Mouse (Mus musculus) frontal cortex, adult (tissue): Measurements from ENCODE around the gene Arid5b.
"Not testable (repeated sequence)": the region's sequence is repeated elsewhere in the genome, so short reads cannot be mapped to it uniquely, and the experiment has no call there.

Source experiments
- ATAC-seq: cut with Nextera tagmentation; 2 replicates; pipeline ENCODE4 v1.9.2; 2017; ENCODE audit warnings: mild to moderate bottlenecking, moderate library complexity, mixed read lengths; ENCODE audit not compliant: low TSS enrichment

Arid5b gene

DNA sequence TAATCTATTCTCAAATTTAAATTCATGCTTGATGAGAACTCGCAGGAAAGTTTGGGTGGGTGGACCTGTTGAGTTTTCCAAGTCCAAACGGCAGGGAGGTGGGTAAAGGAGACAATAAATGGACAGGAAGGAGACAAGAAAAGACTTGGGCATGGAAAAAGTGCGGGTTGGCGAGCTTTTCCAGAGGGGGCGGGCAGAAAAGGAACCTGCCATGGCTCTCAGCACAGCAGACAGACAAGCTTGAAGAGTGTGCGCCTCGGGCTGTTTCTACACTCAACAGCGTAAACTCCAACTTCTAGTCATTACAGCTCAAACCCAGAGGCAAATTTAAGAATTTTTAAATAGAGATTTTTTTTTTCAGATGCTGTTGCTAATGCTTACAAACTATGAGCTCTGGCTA is 168.4 kb downstream of the Arid5b start:
- ATAC-seq = no peak

- no peak for ATAC-seq
Measured at GRCm38 (mm10) chr10:68109651-68110050, 168.9 kb downstream of the Arid5b start.

- no peak for ATAC-seq
Measured at GRCm38 (mm10) chr10:68107716-68108115, 170.8 kb downstream of the Arid5b start.

DNA sequence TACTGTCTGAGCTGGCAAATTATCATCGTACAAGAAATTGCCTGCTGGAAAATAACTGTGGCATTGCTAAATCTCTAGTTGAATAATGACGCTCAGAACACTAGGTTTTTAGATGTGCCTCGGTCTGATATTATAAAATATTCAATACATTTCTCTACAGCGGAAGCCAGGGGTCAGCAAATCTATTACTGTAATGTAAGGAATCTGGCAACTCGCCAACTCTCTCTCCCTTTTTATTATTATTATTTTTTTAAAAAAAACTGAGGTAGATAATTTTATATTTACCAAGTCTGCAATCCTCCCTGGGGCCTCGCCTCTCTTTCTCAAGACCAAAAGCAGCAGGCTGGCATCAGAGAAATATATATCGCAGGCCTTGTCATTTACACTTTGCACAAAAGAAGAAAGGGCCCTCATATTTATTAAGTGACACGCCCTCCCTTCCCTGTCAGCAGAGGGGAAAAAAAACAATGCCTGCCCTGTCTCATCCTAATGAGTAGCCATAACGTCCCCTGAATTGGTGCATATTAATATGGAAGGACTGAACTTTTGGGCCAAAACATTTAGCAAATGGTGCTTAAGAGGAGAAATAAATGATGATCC is 172.1 kb downstream of the Arid5b start:
- ATAC-seq = no peak

DNA sequence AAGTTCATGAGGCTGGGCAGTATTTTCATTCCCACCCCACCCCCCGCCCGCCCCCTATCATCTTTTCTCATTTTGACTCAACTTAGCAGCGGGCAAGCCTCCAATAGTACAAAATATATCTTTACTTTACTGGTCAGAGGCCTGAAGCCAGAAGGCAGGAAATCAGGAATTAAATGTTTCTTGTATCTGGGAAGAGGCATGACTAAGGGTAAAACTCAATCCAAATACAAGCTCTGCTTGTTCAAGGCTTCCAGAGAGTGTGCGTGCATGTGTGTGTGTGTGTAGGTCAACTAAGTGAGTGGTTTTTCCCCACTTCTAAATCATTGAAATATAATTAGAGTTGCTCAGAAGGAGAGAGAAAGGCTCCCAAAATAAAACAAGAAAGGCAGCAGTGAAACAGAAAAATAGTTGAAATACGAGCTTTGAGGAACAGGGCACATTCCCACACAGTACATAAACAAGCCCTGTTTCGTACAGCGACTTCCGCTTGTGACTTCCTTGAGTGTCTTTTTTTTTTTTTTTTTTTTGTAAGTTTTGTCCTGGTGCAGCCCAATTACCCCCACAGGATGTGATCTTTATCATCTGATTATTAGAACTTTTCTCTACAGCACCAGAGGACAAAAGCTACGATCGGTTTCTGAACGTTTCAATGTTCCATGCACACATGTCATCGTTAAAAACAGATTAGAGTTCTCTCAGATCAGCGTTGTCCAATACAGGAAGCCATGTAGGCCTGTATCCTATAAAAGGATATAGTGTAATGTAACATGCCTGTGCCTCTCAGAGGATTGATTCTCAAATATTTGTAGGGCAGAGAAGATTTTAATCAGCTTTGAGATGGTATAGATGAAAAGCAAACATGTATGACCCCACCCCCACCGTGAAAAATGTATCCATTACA is 173.4 kb downstream of the Arid5b start:
- ATAC-seq = 0 out of 2 replicates have a peak, but pooled peaks have one; percentile 11

- peak; percentile 35 for ATAC-seq
Measured at GRCm38 (mm10) chr10:68104481-68104880, 174.1 kb downstream of the Arid5b start.

- ATAC-seq = peak; percentile 60
Measured at GRCm38 (mm10) chr10:68103988-68104387, 174.6 kb downstream of the Arid5b start.

DNA sequence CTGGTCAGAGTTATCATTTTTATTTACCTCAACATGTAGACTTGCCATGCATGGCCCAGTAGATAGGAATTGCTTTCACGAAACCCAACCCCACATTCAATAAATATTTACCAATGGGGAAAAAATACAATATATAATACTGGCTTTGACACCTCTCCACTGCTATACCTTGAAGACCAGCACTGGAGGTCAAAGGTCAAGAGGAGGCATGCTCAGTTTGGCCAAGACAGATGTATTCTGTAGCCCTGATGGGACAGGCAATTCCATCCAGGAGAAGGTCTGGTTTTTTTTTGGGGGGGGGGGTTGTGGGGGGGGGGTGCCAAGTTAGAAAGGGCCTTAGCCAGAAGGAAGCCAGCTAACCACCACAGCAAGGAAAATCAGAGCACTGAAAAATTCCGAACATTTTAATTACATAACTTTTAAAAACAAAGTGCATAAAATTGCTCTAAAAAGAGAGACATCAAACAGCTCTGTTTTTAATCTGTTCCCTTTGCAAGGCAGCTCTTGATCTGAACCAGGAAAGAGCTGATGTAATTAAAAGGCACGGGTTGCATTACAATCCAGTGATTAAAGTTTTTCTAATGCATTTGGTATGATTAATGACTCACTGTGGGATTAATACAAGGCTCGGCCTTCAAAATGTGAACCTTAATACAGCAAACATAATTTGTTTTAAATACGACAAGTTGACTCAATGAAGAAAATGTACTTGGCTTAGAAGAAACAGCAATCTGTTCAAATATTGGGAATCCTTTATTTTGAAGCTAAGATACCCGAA is 175.3 kb downstream of the Arid5b start:
- ATAC-seq = no peak

GRCm38 (mm10) chr10:68102566-68102965 is 176.0 kb downstream of the Arid5b start:
- no peak for ATAC-seq

DNA sequence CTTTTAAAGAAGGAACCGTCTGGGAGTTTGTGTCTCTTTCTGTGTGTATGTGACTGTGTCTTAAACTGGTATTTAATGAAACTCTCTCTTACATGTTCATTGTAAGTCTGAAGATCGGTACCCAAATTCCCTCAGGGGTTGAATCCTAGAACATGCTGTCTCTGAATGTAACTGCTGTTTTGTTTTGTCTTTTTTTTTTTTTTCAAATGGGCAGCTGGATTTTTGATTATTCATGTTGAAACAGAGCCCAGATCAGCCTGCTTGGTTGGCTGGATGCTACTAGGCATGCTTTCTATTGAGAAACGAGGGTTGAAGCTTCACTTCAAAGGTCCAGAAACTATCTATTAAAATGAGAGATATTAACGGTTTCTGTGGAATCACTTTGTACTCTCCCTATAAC is 177.3 kb downstream of the Arid5b start:
- no peak for ATAC-seq

GRCm38 (mm10) chr10:68100506-68100905 is 178.0 kb downstream of the Arid5b start:
- ATAC-seq = no peak

DNA sequence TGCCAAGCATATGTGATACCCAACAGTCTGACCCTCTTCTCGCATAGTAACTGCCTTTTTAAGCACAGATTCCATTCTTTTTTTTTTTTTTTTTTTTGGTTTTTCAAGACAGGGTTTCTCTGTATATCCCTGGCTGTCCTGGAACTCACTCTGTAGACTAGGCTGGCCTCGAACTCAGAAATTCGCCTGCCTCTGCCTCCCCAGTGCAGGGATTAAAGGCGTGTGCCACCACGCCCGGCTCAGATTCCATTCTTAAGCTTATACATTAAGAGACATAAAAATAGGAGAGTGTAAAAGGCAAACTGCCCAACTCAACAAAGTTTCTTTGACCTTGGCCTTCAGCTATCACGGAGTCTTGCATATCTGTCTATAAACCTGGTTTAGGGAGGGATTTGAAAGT is 178.7 kb downstream of the Arid5b start:
- not testable (repeated sequence) for ATAC-seq

- ATAC-seq = no peak
Measured at GRCm38 (mm10) chr10:68097821-68098675, 180.5 kb downstream of the Arid5b start.

- ATAC-seq = no peak
Measured at GRCm38 (mm10) chr10:68096395-68096794, 182.1 kb downstream of the Arid5b start.

DNA sequence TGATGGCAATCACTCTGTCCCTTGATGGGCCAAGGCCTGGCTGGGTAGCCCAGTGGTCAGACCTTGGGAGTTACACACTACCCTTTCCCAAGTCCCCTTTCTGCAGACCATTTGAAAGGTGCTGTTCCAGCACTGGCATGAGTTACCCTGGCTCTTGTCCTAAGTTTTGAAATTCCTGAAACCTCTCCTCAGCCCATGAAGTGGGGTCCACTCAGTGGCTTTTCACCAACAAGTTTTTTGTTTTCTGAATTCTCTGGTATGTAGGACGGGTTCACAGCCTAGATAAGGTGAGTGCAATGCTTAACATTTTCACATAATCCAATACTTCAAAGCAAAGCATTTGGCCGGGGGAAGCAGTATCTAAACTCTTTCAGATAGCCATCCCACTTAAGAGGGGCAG is 183.4 kb downstream of the Arid5b start:
- ATAC-seq = no peak

DNA sequence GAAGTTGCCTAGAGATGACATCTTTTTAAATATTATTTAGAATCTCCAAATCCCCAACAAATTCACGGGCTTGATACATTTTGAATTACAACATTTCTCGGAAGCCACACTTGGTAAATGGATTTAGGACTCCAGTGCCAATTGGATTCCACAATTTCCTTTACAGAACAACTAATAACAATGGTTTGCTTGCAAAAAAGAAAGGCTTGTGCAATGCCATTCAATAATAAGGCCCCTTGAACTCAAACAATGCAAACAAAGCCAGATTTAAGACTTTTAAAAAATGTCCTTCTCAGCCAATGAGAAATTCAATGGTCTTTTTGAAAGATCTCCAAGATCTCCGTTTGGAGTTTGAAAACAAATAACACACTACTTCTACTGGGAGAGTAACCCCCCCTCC is 185.0 kb downstream of the Arid5b start:
- no peak for ATAC-seq

DNA sequence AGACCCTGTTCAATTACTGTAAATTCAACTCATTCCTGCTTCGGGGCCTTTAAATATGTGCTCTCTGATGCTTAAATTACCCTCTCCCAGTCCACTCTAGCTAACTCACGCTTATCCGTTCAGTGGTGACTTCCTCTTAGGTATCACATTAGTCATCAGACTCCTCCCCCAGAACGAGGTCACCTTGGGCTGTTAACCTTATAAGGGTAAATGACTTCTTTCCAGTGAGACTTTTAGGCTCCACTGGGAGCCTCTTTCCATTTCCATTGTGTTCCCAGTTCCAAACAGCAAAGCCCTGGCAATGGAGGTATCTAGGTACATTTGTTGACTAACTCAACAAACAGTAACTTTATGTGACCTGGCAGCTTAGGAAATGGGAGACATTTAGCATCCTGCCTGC is 186.7 kb downstream of the Arid5b start:
- no peak for ATAC-seq

GRCm38 (mm10) chr10:68091011-68091410 is 187.5 kb downstream of the Arid5b start:
- no peak for ATAC-seq

DNA sequence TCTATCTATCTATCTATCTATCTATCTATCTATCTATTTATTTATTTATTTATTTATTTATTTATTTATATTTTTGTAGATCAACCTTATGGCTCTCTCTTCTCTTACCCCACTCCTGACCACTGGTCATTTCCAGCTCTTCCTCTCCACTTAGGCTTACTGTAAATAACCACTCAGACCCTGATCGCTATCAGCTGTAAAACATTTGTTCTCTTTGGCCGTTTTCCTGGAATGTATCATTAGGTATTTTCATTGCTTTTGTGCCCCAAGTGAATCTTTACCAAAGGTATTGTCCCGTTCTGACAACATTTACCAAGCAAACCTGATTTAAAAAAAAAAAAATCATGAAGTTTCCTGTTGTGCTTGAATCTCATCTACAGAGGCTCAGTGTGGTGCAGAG is 188.0 kb downstream of the Arid5b start:
- no peak for ATAC-seq

GRCm38 (mm10) chr10:68090197-68090535 is 188.4 kb downstream of the Arid5b start:
- no peak for ATAC-seq

GRCm38 (mm10) chr10:68089435-68090196 is 188.9 kb downstream of the Arid5b start:
- no peak; the same call in 1 of the 2 replicates for ATAC-seq
